Mouse (Mus musculus) bone marrow macrophage, adult 2 months (primary cell): ENCODE results near the gene Ccdc33.

Source experiments
- CTCF ChIP-seq: IDR thresholded peaks from 2 replicates; pipeline ENCODE4 v1.5.1; 2012; ENCODE audit warnings: low read depth, mild to moderate bottlenecking, low read length, moderate library complexity
- POLR2A ChIP-seq: IDR thresholded peaks from 2 replicates; pipeline ENCODE4 v1.6.1; 2012; ENCODE audit warnings: mild to moderate bottlenecking, low read depth, low read length, borderline replicate concordance

GRCm38 (mm10) chr9:58135921-58136321 lies 17.3 kb upstream of the Ccdc33 start:
- TF ChIP-seq CTCF (no peak), POLR2A (no peak)
